Mouse (Mus musculus) spleen, adult 2 months (tissue): Measurements from ENCODE around the gene Rab11fip5. TPM values are rescaled to one million over a fixed set of nuclear protein-coding genes. Genes with fewer than 3 reads are reported as not detected.

ENCODE experiments used
- DNase-seq, 2 experiments: peaks; one replicate each; pipeline versions ENCODE4 v3.0.0 to v3.0.0-alpha.2; 2012 to 2021; ENCODE audit warnings: low spot score in 2 of 2, low read depth in 1 of 2
- H3K27ac ChIP-seq: fragments of 200-500 bp; 2 replicates; pipeline ENCODE4 v1.5.1; 2012; ENCODE audit warnings: low read length, inconsistent platforms; ENCODE audit not compliant: insufficient read depth
- H3K27me3 ChIP-seq: fragments of 200-500 bp; 2 replicates; pipeline ENCODE4 v1.6.1; 2012; ENCODE audit warnings: mild to moderate bottlenecking, moderate library complexity, low read length, inconsistent platforms; ENCODE audit not compliant: control insufficient read depth, insufficient read depth
- H3K36me3 ChIP-seq: fragments of 200-500 bp; 2 replicates; pipeline ENCODE4 v1.6.1; 2012; ENCODE audit warnings: mild to moderate bottlenecking, low read length, inconsistent platforms; ENCODE audit not compliant: control insufficient read depth, insufficient read depth
- H3K4me1 ChIP-seq: fragments of 200-500 bp; 2 replicates; pipeline ENCODE4 v1.6.1; 2011; ENCODE audit warnings: inconsistent platforms; ENCODE audit not compliant: control insufficient read depth, insufficient read depth, insufficient read length
- H3K4me3 ChIP-seq: fragments of 200-500 bp; 2 replicates; pipeline ENCODE4 v1.5.1; 2011; ENCODE audit warnings: mild to moderate bottlenecking, inconsistent platforms; ENCODE audit not compliant: insufficient read depth, insufficient read length; ENCODE audit errors: extremely low read depth
- CTCF ChIP-seq: fragments of 200-500 bp; IDR thresholded peaks from 2 replicates; pipeline ENCODE4 v1.5.1; 2011; ENCODE audit warnings: mild to moderate bottlenecking, inconsistent platforms; ENCODE audit not compliant: insufficient read depth, insufficient read length, insufficient replicate concordance; ENCODE audit errors: extremely low read depth
- POLR2A ChIP-seq: fragments of 200-500 bp; IDR thresholded peaks from 2 replicates; pipeline ENCODE4 v1.6.1; 2011; ENCODE audit warnings: low read depth, low read length, inconsistent platforms
- WGBS: fragments of 180-500 bp; shearing (Covaris S2); methylation state at CpG from one replicate; pipeline ENCODE4 v1.1.7; 2018; 5-methylcytosine and 5-hydroxymethylcytosine counted together
- polyA plus RNA-seq: library from polyadenylated mRNA; depleted of rRNA; stranded (reverse); fragments of >200 nt; gene quantifications from 2 replicates; pipeline ENCODE4 v1.2.3, GENCODE M21; 2012; rRNA removed

Rab11fip5 gene
- polyA plus RNA-seq = 8.0 and 10.1 TPM in 2 replicates

GRCm38 (mm10) chr6:85373951-85374733 lies at the start of gene Rab11fip5:
Rab11fip5 (minus strand) TSS chr6:85374634.
- peak within 1 kb of the TSS; percentile 46; the same call in 1 of the 2 replicates for H3K27ac ChIP-seq
- H3K4me3 ChIP-seq = peak within 1 kb of the TSS; percentile 77
- no peaks in the 10 kb centered on the region; the same call in none of the 2 replicates for H3K27me3 ChIP-seq
- peak in 1 of 2 experiments; percentile 11 for DNase-seq
- TF ChIP-seq CTCF (no peak), POLR2A (no peak)
- 5% methylated on average over 80 of the region's 80 CpGs for WGBS
- no peaks in the 10 kb centered on the region for H3K36me3 ChIP-seq
- peaks cover 3% of the 10 kb centered on the region for H3K4me1 ChIP-seq

- no peak for DNase-seq
- H3K4me3 ChIP-seq = no peak within 1 kb of the TSS
- H3K27ac ChIP-seq = no peak within 1 kb of the TSS
- no peaks in the 10 kb centered on the region for H3K27me3 ChIP-seq
- 50% methylated on average over 28 of the region's 28 CpGs for WGBS
- H3K4me1 ChIP-seq = no peaks in the 10 kb centered on the region
- TF ChIP-seq POLR2A (no peak), CTCF (no peak)
- no peaks in the 10 kb centered on the region for H3K36me3 ChIP-seq
Observed at GRCm38 (mm10) chr6:85423836-85424379, 49.5 kb upstream of the Rab11fip5 start, which contains the start of gene Noto. Noto (plus strand) TSS chr6:85423886.

GRCm38 (mm10) chr6:85419150-85419549 lies 44.7 kb upstream of the Rab11fip5 start:
- DNase-seq = no peak

GRCm38 (mm10) chr6:85415829-85416228 lies 41.4 kb upstream of the Rab11fip5 start:
- no peaks in the 10 kb centered on the region for H3K27me3 ChIP-seq
- no peaks in the 10 kb centered on the region for H3K4me1 ChIP-seq
- no peak overlapping the region for H3K4me3 ChIP-seq
- H3K36me3 ChIP-seq = no peaks in the 10 kb centered on the region
- TF ChIP-seq CTCF (no peak), POLR2A (no peak)
- H3K27ac ChIP-seq = no peak overlapping the region
- WGBS = 73% methylated on average over 3 of the region's 3 CpGs
- DNase-seq = no peak

More at GRCm38 (mm10) chr6:85419150-85419549, 44.7 kb upstream of the Rab11fip5 start:
- Histone ChIP-seq H3K36me3 (no peaks in the 10 kb centered on the region), H3K27me3 (no peaks in the 10 kb centered on the region), H3K27ac (no peak overlapping the region), H3K4me3 (no peak overlapping the region), H3K4me1 (no peaks in the 10 kb centered on the region)
- WGBS = 75% methylated on average over 2 of the region's 2 CpGs
- no peak for TF ChIP-seq POLR2A
- TF ChIP-seq CTCF = no peak

- H3K27me3 ChIP-seq = peaks cover 3% of the 10 kb centered on the region; the same call in 1 of the 2 replicates
Observed at GRCm38 (mm10) chr6:85410771-85411273, 36.4 kb upstream of the Rab11fip5 start.

GRCm38 (mm10) chr6:85409003-85409402 lies 34.6 kb upstream of the Rab11fip5 start:
- DNase-seq = no peak
- WGBS = 7% methylated on average over 31 of the region's 31 CpGs
- Histone ChIP-seq H3K27me3 (peaks cover 3% of the 10 kb centered on the region; the same call in 1 of the 2 replicates), H3K27ac (no peak overlapping the region), H3K4me3 (no peak overlapping the region), H3K4me1 (no peaks in the 10 kb centered on the region), H3K36me3 (no peaks in the 10 kb centered on the region)
- TF ChIP-seq CTCF (no peak), POLR2A (no peak)

More at GRCm38 (mm10) chr6:85410771-85411273, 36.4 kb upstream of the Rab11fip5 start:
- Histone ChIP-seq H3K27ac (no peak overlapping the region), H3K36me3 (no peaks in the 10 kb centered on the region), H3K4me1 (no peaks in the 10 kb centered on the region), H3K4me3 (no peak overlapping the region)
- DNase-seq = no peak
- TF ChIP-seq POLR2A = no peak
- TF ChIP-seq CTCF = peak; percentile 60; the same call in 1 of the 2 replicates
- 18% methylated on average over 13 of the region's 13 CpGs for WGBS
